Mouse (Mus musculus) left cerebral cortex, adult 2 months (tissue): ENCODE results near the gene Kcnj15. TPM values are rescaled to one million over a fixed set of nuclear protein-coding genes. Genes with fewer than 3 reads are reported as not detected.

Experiments used
- DNase-seq, 2 experiments: peaks; one replicate each; pipeline ENCODE4 v3.0.0; 2021 to 2022; ENCODE audit warnings: low spot score in 2 of 2, mixed read lengths in 1 of 2; ENCODE audit errors: extremely low spot score in 1 of 2
- H3K27ac ChIP-seq: fragments of 200-600 bp; 2 replicates; pipeline ENCODE4 v1.8.1; 2022
- H3K4me3 ChIP-seq: fragments of 200-600 bp; 2 replicates; pipeline ENCODE4 v1.8.1; 2022
- CTCF ChIP-seq: fragments of 200-600 bp; IDR thresholded peaks from 2 replicates; pipeline ENCODE4 v1.8.1; 2022; ENCODE audit warnings: antibody characterized with exemption, mild to moderate bottlenecking, moderate library complexity
- intact Hi-C: fragments of 180-260 bp; cut with DNase I; formaldehyde crosslinking; loops from one replicate; pipeline ENCODE4 v1.15.1; 2025
- total RNA-seq, 2 experiments: library from RNA; stranded (reverse); gene quantifications; 2 replicates each; pipeline ENCODE4 v1.2.3; 2021

Kcnj15 gene
- total RNA-seq, 2 experiments from 2014 or later, result not detected

DNA sequence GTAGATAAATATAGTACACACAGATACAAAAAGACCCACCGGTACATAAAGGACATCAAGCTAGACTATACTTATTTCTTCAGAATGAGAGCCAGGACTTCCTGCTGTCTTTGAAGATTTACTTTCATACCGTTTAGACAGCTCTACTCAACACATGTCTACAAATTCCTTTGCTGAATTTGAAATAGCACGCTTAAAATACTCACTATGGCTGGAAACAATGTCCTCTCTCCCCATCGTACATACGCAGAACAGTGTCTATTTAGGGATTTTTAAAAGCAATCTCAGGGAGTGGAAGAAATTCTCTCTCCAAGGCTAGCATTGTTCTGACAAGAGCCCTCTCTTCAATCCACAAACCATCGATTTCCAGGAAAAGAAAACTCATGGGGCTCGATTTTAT lies 32.1 kb upstream of the Kcnj15 start:
- no peak for TF ChIP-seq CTCF
- peak overlapping the region; percentile 55; the same call in 1 of the 2 replicates for H3K27ac ChIP-seq
- DNase-seq, result no peak
- intact Hi-C loops, result no loop called here
- no peak overlapping the region for H3K4me3 ChIP-seq

DNA sequence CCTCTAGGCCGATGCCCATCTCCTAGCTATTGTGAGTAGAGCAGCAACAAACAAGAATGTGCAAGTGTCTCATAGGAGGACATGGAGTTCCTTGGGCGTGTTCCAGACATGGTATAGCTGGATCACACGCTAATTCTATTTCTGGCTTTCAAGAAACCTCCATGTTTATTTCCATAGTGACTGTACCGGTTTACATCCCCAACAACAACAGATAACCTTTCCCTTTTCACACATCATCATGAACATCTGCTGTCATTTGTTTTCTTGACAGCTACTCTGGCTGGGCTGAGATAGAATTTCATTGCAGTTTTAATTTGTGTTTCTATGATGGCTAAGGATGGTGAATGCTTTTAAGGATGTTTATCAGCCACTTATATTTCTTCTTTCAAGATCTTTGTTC lies 25.6 kb upstream of the Kcnj15 start:
- no peak for DNase-seq
- TF ChIP-seq CTCF, result no peak
- Histone ChIP-seq H3K27ac (no peak overlapping the region), H3K4me3 (no peak overlapping the region)
- intact Hi-C loops, result no loop called here

DNA sequence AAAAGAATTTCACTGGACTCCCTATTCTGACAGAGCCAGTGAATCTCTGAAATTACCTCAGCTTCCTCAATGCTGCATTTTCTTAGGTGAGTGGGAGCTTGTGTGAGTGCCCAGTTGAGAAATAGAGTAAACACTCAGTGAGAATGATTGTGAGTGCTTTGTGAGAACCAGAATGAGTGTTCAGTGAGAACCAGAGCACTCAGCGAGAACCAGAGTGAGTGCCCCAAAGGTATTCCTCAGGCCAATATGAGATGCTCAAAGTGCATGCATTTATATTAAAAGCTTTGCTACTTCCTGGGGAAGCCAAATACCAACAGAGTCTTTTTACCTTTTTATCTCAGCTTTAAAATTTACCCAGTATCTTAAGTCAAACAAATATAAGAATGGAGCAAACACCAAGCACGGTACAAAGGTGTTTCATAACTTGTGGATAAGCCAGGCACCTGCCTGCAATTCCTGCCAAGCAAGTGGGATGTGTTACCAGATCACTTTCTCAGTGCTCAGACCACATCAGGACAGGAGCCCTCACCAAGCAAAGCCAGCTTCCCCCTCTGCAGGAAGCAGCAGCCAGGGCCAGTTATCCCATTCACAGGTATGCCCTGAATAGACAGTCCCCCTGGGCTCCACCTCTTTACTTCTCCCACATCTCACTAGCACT lies 22.3 kb upstream of the Kcnj15 start:
- no peak for DNase-seq
- Histone ChIP-seq H3K4me3 (no peak overlapping the region), H3K27ac (no peak overlapping the region)

GRCm38 (mm10) chr16:95239209-95239925 lies 18.0 kb upstream of the Kcnj15 start:
- intact Hi-C loops, result loop anchor here (5.0 kb wide), 1 partner anchor 53 kb away; no protein-coding TSS in a partner anchor
- TF ChIP-seq CTCF, result no peak
- H3K4me3 ChIP-seq, result no peak overlapping the region
- no peak for DNase-seq
- no peak overlapping the region for H3K27ac ChIP-seq

More for the DNA sequence above, 22.3 kb upstream of the Kcnj15 start:
- no peak for TF ChIP-seq CTCF
- intact Hi-C loops, result loop anchor here (5.0 kb wide), 1 partner anchor 57 kb away; no protein-coding TSS in a partner anchor

DNA sequence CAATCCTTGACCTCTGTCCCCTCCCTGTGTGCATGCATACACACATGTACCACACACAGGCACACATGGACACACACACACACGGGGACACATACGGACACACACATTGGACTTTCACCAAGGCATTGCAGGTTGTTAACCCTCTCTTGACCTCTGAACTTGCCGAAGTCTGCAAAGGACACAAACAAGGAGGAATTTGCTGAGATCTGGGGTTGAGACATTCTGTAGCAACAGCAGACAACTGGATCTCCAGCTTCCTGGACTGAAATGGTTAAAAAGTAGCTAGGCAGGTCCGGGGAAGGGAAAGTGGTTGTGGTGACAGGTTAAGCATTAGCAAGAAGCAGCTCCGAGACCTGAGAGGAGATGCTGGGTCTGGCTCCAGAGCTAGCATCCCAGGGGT lies 16.7 kb upstream of the Kcnj15 start:
- DNase-seq, result no peak
- TF ChIP-seq CTCF, result no peak
- no peak overlapping the region for H3K4me3 ChIP-seq
- intact Hi-C loops, result no loop called here
- no peak overlapping the region for H3K27ac ChIP-seq

- intact Hi-C loops, result no loop called here
- DNase-seq, result peak in 1 of 2 experiments; percentile 23
- Histone ChIP-seq H3K27ac (no peak overlapping the region), H3K4me3 (no peak overlapping the region)
- no peak for TF ChIP-seq CTCF
Measured at GRCm38 (mm10) chr16:95241581-95241980, 15.8 kb upstream of the Kcnj15 start.

- TF ChIP-seq CTCF, result no peak
- DNase-seq, result no peak
- Histone ChIP-seq H3K4me3 (no peak overlapping the region), H3K27ac (no peak overlapping the region)
- intact Hi-C loops, result no loop called here
Measured at GRCm38 (mm10) chr16:95242114-95242513, 15.2 kb upstream of the Kcnj15 start.

DNA sequence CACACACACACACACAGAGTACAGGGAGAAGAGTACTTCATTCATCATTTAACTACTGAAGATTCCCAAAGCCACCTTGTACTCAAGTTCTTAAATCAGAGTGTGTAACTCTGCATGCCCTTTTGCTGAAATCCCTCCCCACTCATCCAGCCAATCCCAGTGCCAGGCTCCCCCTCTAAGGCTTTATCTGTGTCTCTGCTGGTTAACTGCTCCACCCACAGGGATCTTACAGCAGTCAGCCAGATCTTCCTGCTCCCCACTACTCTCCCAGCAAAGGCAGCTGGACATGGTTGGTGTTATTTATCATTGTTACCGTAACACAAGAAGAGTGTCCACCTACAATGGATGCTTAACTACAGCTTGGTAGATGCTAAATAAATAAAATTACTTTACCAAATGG lies 14.0 kb upstream of the Kcnj15 start:
- H3K4me3 ChIP-seq, result no peak overlapping the region
- no peak for DNase-seq
- TF ChIP-seq CTCF, result no peak
- intact Hi-C loops, result no loop called here
- no peak overlapping the region for H3K27ac ChIP-seq

GRCm38 (mm10) chr16:95244626-95245303 lies 12.6 kb upstream of the Kcnj15 start:
- intact Hi-C loops, result no loop called here
- DNase-seq, result no peak
- no peak overlapping the region for H3K27ac ChIP-seq
- H3K4me3 ChIP-seq, result no peak overlapping the region
- no peak for TF ChIP-seq CTCF

- DNase-seq, result no peak
- Histone ChIP-seq H3K27ac (no peak overlapping the region), H3K4me3 (no peak overlapping the region)
- intact Hi-C loops, result no loop called here
- no peak for TF ChIP-seq CTCF
Measured at GRCm38 (mm10) chr16:95245499-95245898, 11.9 kb upstream of the Kcnj15 start.

DNA sequence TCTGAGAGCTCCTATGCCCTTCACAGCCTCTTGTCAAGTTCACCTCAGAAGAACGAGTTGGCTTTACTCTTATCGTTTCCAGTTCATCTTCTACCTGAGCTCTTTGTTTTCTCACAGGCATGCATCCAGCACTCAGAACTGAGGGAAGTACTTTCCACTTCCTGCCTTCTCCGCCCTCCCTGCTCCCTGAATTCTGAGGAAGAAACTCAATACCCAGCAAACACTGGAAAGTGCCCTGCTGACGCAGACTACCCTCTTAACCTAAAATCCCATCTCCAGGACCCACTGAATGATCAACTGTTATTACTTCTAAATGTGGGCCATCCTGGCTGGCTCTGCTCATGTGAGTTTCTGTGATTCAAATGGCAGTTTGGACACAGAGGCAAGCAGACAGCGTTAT lies 8.7 kb upstream of the Kcnj15 start:
- H3K27ac ChIP-seq, result no peak overlapping the region
- no peak for DNase-seq
- no peak overlapping the region for H3K4me3 ChIP-seq
- no peak for TF ChIP-seq CTCF
- intact Hi-C loops, result no loop called here

GRCm38 (mm10) chr16:95256648-95257047 lies 710 bp upstream of the Kcnj15 start:
- no peak overlapping the region for H3K4me3 ChIP-seq
- intact Hi-C loops, result no loop called here

More at GRCm38 (mm10) chr16:95256648-95257047, 710 bp upstream of the Kcnj15 start:
- no peak overlapping the region for H3K27ac ChIP-seq
- DNase-seq, result no peak
- no peak for TF ChIP-seq CTCF
